Mouse (Mus musculus): ENCODE data around the gene Ctnna3. TPM values are rescaled to one million over a fixed set of nuclear protein-coding genes. Genes with fewer than 3 reads are reported as not detected.
"Not testable (repeated sequence)": the region's sequence is repeated elsewhere in the genome, so short reads cannot be mapped to it uniquely, and the experiment has no call there.

The Ctnna3 gene
- total RNA-seq, 2 experiments from 2014 or later: 81.4 to 88.7 TPM

GRCm38 (mm10) chr10:64641576-64641975 is 1211.7 kb downstream of the Ctnna3 start:
- DNase-seq: no peak

GRCm38 (mm10) chr10:64643976-64644375 is 1214.1 kb downstream of the Ctnna3 start:
- no peak for DNase-seq

GRCm38 (mm10) chr10:64661190-64661589 is 1231.3 kb downstream of the Ctnna3 start:
- DNase-seq: no peak

- no peak for DNase-seq
Measured at GRCm38 (mm10) chr10:64671469-64671868, 1241.6 kb downstream of the Ctnna3 start.

GRCm38 (mm10) chr10:64675796-64676195 is 1245.9 kb downstream of the Ctnna3 start:
- DNase-seq: no peak

- DNase-seq: no peak
Measured at GRCm38 (mm10) chr10:64710017-64710416, 1280.1 kb downstream of the Ctnna3 start.

GRCm38 (mm10) chr10:64718036-64718435 is 1288.1 kb downstream of the Ctnna3 start:
- no peak for DNase-seq

GRCm38 (mm10) chr10:64735692-64736091 is 1305.8 kb downstream of the Ctnna3 start:
- no peak for DNase-seq

GRCm38 (mm10) chr10:64736616-64737015 is 1306.7 kb downstream of the Ctnna3 start:
- DNase-seq: no peak

GRCm38 (mm10) chr10:64741721-64742120 is 1311.8 kb downstream of the Ctnna3 start:
- DNase-seq: not testable (repeated sequence)

GRCm38 (mm10) chr10:64744099-64744498 is 1314.2 kb downstream of the Ctnna3 start:
- not testable (repeated sequence) for DNase-seq

- no peak for DNase-seq
Measured at GRCm38 (mm10) chr10:64748651-64749050, 1318.8 kb downstream of the Ctnna3 start.

GRCm38 (mm10) chr10:64750791-64751190 is 1320.9 kb downstream of the Ctnna3 start:
- peak; percentile 17 for DNase-seq

- no peak for DNase-seq
Measured at GRCm38 (mm10) chr10:64836315-64836714, 1406.4 kb downstream of the Ctnna3 start.

- DNase-seq: peak; percentile 5
Measured at GRCm38 (mm10) chr10:64861439-64861838, 1431.5 kb downstream of the Ctnna3 start.

- no peak for DNase-seq
Measured at GRCm38 (mm10) chr10:64870888-64871287, 1441.0 kb downstream of the Ctnna3 start.

GRCm38 (mm10) chr10:64876506-64876905 is 1446.6 kb downstream of the Ctnna3 start:
- no peak for DNase-seq

- DNase-seq: no peak
Measured at GRCm38 (mm10) chr10:64879860-64880259, 1450.0 kb downstream of the Ctnna3 start.

- DNase-seq: no peak
Measured at GRCm38 (mm10) chr10:64886946-64887345, 1457.0 kb downstream of the Ctnna3 start.

GRCm38 (mm10) chr10:64892458-64892857 is 1462.6 kb downstream of the Ctnna3 start:
- no peak for DNase-seq

- DNase-seq: no peak
Measured at GRCm38 (mm10) chr10:64898739-64899138, 1468.8 kb downstream of the Ctnna3 start.

GRCm38 (mm10) chr10:64901726-64902125 is 1471.8 kb downstream of the Ctnna3 start:
- DNase-seq: no peak

- no peak for DNase-seq
Measured at GRCm38 (mm10) chr10:64940975-64941374, 1511.1 kb downstream of the Ctnna3 start.

GRCm38 (mm10) chr10:64958391-64958790 is 1528.5 kb downstream of the Ctnna3 start:
- peak; percentile 14 for DNase-seq

- no peak for DNase-seq
Measured at GRCm38 (mm10) chr10:64992871-64993270, 1563.0 kb downstream of the Ctnna3 start.

Data from heart, postnatal 4 days (tissue).